Mouse (Mus musculus) bone marrow macrophage, adult 2 months (primary cell): Measurements from ENCODE around the gene Sfxn3. TPM values are rescaled to one million over a fixed set of nuclear protein-coding genes. Genes with fewer than 3 reads are reported as not detected.
"Not testable (repeated sequence)": the region's sequence is repeated elsewhere in the genome, so short reads cannot be mapped to it uniquely, and the experiment has no call there.

Source experiments
- H3K27ac ChIP-seq: 2 replicates; pipeline ENCODE4 v1.5.1; 2012; ENCODE audit warnings: low read depth, low read length; ENCODE audit not compliant: insufficient read depth
- H3K4me1 ChIP-seq: 2 replicates; pipeline ENCODE4 v1.6.1; 2012; ENCODE audit warnings: low read length; ENCODE audit not compliant: control insufficient read depth, insufficient read depth
- H3K4me3 ChIP-seq: 2 replicates; pipeline ENCODE4 v1.5.1; 2012; ENCODE audit warnings: mild to moderate bottlenecking, low read length, moderate library complexity; ENCODE audit not compliant: insufficient read depth
- CTCF ChIP-seq: IDR thresholded peaks from 2 replicates; pipeline ENCODE4 v1.5.1; 2012; ENCODE audit warnings: low read depth, mild to moderate bottlenecking, low read length, moderate library complexity
- POLR2A ChIP-seq: IDR thresholded peaks from 2 replicates; pipeline ENCODE4 v1.6.1; 2012; ENCODE audit warnings: mild to moderate bottlenecking, low read depth, low read length, borderline replicate concordance
- polyA plus RNA-seq: library from polyadenylated mRNA; stranded (reverse); fragments of >200 nt; gene quantifications from 2 replicates; pipeline ENCODE4 v1.2.4, GENCODE M21; 2012; ENCODE audit not compliant: missing spikeins, insufficient read depth, insufficient read length

The Sfxn3 gene
- polyA plus RNA-seq, 1 experiment = 45.1 TPM

DNA sequence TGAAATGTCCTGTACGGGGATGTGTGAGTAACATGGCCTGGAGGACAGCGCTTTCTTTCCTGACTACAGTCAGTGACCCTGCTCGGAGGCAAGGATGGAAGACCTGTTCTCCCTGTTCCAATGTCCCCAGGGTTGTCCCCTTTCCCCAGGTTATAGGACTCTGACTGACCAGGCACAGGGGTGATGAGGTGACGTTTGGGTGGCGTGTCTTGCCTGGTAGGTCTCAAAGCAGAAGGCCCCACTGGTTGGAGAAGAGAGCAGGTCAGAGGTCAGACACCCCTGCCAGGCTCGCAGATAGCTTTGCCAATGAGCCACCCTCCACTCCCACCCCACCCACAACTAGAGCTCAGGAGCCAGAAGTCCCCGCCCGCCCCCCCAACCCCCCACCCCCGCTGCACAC, 17.7 kb upstream of the Sfxn3 start:
- Histone ChIP-seq H3K4me3 (no peak overlapping the region), H3K4me1 (peaks cover 4% of the 10 kb centered on the region), H3K27ac (no peak overlapping the region)
- TF ChIP-seq POLR2A = no peak
- no peak for TF ChIP-seq CTCF

DNA sequence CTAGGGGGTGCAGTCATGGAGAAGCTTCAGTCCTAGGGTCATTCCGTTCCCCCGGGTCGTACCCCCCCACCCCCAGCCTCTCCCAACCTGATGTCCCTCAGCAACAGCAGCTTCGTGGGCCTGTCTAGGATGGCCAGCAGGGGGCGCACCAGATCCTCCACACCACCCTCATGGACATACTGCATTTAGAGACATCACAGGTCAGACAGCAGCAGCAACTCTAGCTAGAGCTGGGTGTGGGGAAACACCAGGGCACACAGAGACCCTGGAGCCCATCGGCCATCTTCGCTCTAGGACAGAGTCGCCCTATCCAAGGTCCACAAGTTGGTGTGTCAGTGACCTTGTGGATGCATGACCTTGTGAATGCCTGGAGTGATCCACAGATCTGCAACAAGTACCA, 17.2 kb upstream of the Sfxn3 start:
- H3K4me3 ChIP-seq = peak overlapping the region; percentile 6; the same call in 1 of the 2 replicates

DNA sequence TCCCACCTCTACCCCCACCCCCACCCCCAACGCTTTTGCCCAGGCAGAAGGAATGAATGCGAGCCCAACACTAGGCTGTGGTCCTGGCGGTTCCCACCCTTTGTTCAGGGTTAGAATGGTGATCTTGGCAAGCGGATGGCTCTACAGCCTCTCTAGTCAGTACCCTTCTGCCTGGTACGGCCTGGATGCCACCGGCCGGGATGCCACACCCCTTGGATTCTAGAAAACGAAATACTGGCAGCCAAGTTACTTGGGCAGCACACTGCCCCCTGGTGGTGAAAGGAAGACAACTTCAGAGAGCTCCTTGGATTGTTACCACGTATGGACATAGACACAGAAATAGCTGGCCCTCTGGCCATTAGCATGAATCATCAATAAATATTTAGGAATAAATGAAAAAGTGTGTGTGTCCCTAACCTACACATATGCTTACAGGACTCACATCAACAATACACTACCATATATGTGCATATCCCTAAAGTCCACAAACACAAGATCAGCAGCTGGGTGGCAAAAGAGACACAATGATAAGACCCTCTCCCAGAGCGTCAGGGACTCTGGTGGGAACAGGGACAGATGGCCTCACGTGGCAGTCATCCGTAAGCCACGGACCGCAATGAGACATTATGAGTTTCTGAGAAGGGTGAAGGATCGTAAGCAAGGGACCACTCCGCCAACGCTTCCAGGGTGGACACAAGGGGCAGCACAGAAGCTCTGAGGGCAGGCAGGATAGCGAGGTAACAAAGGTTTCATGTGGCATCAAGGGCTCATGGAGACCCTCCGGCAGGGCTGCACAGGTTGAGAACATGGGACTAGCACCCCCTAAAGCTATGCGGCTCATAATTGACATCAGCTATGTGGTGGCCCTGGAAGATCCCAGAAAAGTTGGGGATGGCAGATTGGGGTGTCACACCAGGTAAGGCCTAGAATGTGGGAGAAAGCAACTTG, 16.3 kb upstream of the Sfxn3 start:
- no peak overlapping the region for H3K27ac ChIP-seq
- H3K4me3 ChIP-seq = peak overlapping the region; percentile 29; the same call in 1 of the 2 replicates
- H3K4me1 ChIP-seq = peaks cover 4% of the 10 kb centered on the region
- TF ChIP-seq POLR2A (no peak), CTCF (peak; percentile 63)

More for the DNA sequence above, 17.2 kb upstream of the Sfxn3 start:
- Histone ChIP-seq H3K27ac (no peak overlapping the region), H3K4me1 (peaks cover 4% of the 10 kb centered on the region)
- TF ChIP-seq CTCF (peak; percentile 98), POLR2A (no peak)

DNA sequence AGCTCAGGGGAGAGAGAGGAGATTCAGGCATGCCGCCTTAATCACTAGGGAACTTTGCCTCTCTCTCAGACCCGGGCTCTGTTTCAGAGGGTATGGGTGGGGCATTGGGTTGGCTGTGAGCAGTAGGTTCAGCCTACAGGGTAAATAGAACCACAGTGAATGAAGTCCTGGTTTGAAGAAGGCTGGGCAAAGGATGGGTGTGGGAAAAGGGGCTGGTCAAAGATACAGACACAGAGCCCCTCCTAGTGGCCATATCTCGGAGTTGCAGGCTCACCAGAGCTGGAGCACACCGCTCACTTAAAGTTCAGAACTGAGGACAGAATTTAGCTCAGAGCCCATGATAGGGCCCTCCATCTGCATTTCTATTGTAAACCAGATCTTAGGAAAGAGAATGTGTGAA, 15.5 kb upstream of the Sfxn3 start:
- Histone ChIP-seq H3K27ac (no peak overlapping the region), H3K4me1 (peaks cover 4% of the 10 kb centered on the region), H3K4me3 (no peak overlapping the region)
- TF ChIP-seq CTCF (peak; percentile 79), POLR2A (no peak)

GRCm38 (mm10) chr19:45032570-45033332, 14.6 kb upstream of the Sfxn3 start:
- H3K4me3 ChIP-seq = no peak overlapping the region
- no peak for TF ChIP-seq POLR2A
- TF ChIP-seq CTCF = peak; percentile 89
- no peak overlapping the region for H3K27ac ChIP-seq
- H3K4me1 ChIP-seq = peaks cover 4% of the 10 kb centered on the region

- Histone ChIP-seq H3K4me3 (no peak overlapping the region), H3K27ac (no peak overlapping the region), H3K4me1 (peaks cover 4% of the 10 kb centered on the region)
- TF ChIP-seq CTCF = 0 out of 2 replicates have a peak, but pooled peaks have one; percentile 23
- no peak for TF ChIP-seq POLR2A
Observed at GRCm38 (mm10) chr19:45036867-45037266, 10.4 kb upstream of the Sfxn3 start.

- not testable (repeated sequence) for H3K4me1 ChIP-seq, H3K27ac ChIP-seq, H3K4me3 ChIP-seq
Observed at GRCm38 (mm10) chr19:45038198-45038597, 9.1 kb upstream of the Sfxn3 start.

GRCm38 (mm10) chr19:45040214-45040613, 7.1 kb upstream of the Sfxn3 start:
- TF ChIP-seq POLR2A = no peak
- no peak for TF ChIP-seq CTCF
- Histone ChIP-seq H3K27ac (no peak overlapping the region), H3K4me3 (no peak overlapping the region), H3K4me1 (no peaks in the 10 kb centered on the region)

DNA sequence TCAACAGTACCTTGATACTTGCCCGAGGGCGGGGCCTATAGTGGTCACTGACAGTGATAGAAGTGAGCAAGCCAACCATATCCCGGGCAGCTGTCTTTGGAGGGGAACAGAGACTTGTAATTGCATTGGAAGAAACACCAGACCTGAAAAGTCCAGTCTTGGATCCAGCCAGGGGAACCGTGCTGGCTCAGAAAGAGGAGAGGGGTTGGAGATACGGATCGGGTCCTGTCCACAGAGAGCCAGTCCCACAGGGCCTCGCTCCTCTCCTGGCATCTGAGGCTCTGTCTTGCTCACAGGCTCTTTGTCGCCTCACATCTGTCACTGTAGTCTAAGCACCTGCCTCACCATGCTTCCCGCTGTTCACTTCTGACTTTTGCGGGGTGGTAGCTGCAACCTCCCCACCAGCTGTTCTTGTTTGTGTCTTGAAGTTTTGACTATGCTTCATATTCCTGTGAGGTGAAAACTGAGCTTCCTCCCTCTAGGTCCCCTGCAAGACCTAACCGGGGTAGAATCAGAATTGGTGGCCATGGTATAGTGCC, 2.8 kb upstream of the Sfxn3 start:
- H3K27ac ChIP-seq = no peak overlapping the region
- TF ChIP-seq CTCF = no peak
- no peak overlapping the region for H3K4me3 ChIP-seq
- peaks cover 16% of the 10 kb centered on the region for H3K4me1 ChIP-seq

DNA sequence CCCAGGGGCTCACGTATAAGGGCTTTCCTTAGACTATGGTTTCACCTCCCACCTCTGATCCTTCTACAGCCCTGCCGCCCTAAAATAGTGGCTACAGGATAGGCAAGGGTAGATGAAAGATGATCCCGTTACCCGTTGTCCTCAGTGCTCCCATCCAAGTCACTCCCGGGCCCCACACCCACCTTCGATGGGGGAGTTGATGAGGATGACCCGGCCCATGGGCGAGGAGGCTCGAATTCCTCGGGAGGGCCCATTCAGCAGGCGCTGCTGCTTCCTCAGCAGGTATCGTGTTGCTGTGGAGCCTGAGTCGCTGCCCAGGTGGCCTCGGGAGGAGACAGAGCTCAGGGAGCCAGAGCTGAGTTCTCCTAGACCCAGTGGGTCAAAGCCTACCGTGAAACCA, 2.1 kb upstream of the Sfxn3 start:
- TF ChIP-seq POLR2A (no peak), CTCF (no peak)
- Histone ChIP-seq H3K4me3 (no peak overlapping the region), H3K27ac (no peak overlapping the region), H3K4me1 (peaks cover 19% of the 10 kb centered on the region)
